Mouse (Mus musculus): ENCODE measurements around the gene Fgfr2.

DNA sequence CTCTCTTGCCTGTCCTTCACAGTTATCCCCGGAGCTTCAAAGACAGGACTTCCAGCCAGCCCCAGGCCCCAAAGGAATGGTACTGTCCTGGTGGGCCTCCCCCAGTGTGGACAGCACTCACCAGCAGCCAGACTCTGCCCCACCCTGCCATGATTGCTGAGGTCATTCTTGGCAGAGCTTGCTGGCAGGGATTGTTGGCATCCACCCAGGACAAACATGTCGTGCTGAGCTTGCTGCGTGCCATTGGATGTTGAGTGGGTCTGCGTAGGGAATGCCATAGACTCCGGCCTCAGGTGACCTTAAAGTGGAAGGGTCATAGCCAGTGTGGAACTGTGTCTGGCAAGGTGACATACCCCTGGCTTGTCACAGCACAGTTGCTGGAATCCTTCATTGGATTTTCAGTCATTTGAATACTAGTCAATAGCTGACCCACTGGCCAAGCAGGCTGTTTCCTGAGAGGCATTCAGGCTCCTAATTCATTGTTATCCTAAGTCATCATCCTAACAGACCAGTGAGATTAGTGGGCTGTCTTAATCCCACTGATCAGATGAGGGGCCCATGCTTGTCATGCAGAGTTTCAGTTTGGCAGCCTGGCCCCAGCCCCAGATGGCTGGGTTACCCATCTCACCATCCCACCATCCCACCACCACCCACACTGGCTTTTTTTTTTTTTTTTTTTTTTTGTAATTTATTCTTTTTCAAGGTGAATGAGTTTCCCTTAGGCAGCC lies 2145.2 kb downstream of the Fgfr2 start:
- TF ChIP-seq CTCF (conservative IDR thresholded peaks at IDR 0.05; ENCODE audit: low read length) = no peak
- no peak for TF ChIP-seq NANOG (IDR thresholded peaks at IDR 0.05; ENCODE audit: borderline replicate concordance, low read length)
- no peak for TF ChIP-seq POU5F1 (IDR thresholded peaks at IDR 0.05; ENCODE audit: borderline replicate concordance, low read length)

Measured in E14TG2a.4 (cell line).